Mouse (Mus musculus): ENCODE data around the gene Gm21818.
A peak's percentile ranks its signal among the peaks of the same experiment; 100 is the strongest.
"Not testable (repeated sequence)": the region's sequence is repeated elsewhere in the genome, so short reads cannot be mapped to it uniquely, and the experiment has no call there.

The Gm21818 gene

DNA sequence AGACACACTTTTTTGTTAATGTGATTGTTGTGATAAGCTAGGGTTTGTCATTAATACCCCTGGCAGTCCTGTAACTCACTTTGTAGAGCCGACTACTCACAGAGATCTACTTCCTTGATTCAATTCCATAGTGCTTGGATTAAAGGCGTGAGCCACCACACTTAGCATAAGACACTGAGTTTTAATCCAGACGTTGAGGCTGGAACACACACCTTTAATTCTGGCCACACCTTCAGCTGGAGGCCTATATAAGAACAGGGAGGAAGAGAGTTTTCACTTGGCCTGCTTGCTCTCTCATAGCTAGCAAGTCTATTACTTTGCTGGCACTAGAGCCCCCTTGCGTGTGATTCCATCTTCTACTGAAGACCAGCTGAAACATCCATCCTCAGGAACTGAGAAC is at the start of gene Gm21818:
Gm21818 (plus strand) TSS at position 301 of the 400 bp plus-strand sequence.
- not testable (repeated sequence) for H3K27me3 ChIP-seq (ENCODE audit: insufficient read depth, low read length); H3K4me3 ChIP-seq (replicated peaks; ENCODE audit: low read length); H3K36me3 ChIP-seq (ENCODE audit: insufficient read depth, low read length); H3K4me1 ChIP-seq (replicated peaks; ENCODE audit: low read depth, low read length); H3K9me3 ChIP-seq (ENCODE audit: low read length)

DNA sequence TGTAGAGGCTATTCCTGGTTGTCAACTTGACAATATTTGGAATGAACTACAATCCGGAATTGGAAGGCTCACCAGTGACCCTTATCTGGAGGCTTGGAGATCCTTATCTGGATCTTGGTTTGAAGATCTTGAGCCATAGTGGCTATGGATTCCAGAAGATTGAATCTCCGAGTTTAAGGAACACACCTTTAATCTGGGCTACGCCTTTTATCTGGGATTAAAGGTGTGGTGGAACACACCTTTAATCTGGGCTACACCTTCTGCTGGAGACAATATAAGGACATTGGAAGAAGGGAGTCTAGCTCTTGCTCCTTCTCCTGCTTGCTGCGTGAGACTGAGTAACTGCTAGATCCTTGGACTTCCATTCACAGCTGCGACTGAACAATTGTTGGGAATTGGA is 32.3 kb upstream of the Gm21818 start, which contains the start of gene Gm20767:
Gm20767 (plus strand) TSS at position 301 of the 400 bp plus-strand sequence.
- not testable (repeated sequence) for H3K9me3 ChIP-seq (ENCODE audit: low read length); H3K4me1 ChIP-seq (replicated peaks; ENCODE audit: low read depth, low read length); H3K4me3 ChIP-seq (replicated peaks; ENCODE audit: low read length); H3K27me3 ChIP-seq (ENCODE audit: insufficient read depth, low read length); H3K36me3 ChIP-seq (ENCODE audit: insufficient read depth, low read length)

- not testable (repeated sequence) for H3K9me3 ChIP-seq (ENCODE audit: low read length); H3K4me1 ChIP-seq (replicated peaks; ENCODE audit: low read depth, low read length); H3K27me3 ChIP-seq (ENCODE audit: insufficient read depth, low read length)
These were observed 29.9 kb upstream of the Gm21818 start for GRCm38 (mm10) chr13:120142348-120142747.

GRCm38 (mm10) chr13:120149660-120150407 is 22.4 kb upstream of the Gm21818 start:
- H3K9me3 ChIP-seq (ENCODE audit: low read length): not testable (repeated sequence)

More at GRCm38 (mm10) chr13:120142348-120142747, 29.9 kb upstream of the Gm21818 start:
- H3K4me3 ChIP-seq (replicated peaks; ENCODE audit: low read length); H3K36me3 ChIP-seq (ENCODE audit: insufficient read depth, low read length): not testable (repeated sequence)

GRCm38 (mm10) chr13:120150589-120150988 is 21.6 kb upstream of the Gm21818 start:
- not testable (repeated sequence) for H3K4me3 ChIP-seq (replicated peaks; ENCODE audit: low read length); H3K27me3 ChIP-seq (ENCODE audit: insufficient read depth, low read length); H3K9me3 ChIP-seq (ENCODE audit: low read length); H3K4me1 ChIP-seq (replicated peaks; ENCODE audit: low read depth, low read length); H3K36me3 ChIP-seq (ENCODE audit: insufficient read depth, low read length)

More at GRCm38 (mm10) chr13:120149660-120150407, 22.4 kb upstream of the Gm21818 start:
- H3K36me3 ChIP-seq (ENCODE audit: insufficient read depth, low read length); H3K4me3 ChIP-seq (replicated peaks; ENCODE audit: low read length); H3K27me3 ChIP-seq (ENCODE audit: insufficient read depth, low read length); H3K4me1 ChIP-seq (replicated peaks; ENCODE audit: low read depth, low read length): not testable (repeated sequence)

GRCm38 (mm10) chr13:120168301-120168700 is 3.9 kb upstream of the Gm21818 start:
- not testable (repeated sequence) for H3K4me3 ChIP-seq (replicated peaks; ENCODE audit: low read length); H3K4me1 ChIP-seq (replicated peaks; ENCODE audit: low read depth, low read length); H3K36me3 ChIP-seq (ENCODE audit: insufficient read depth, low read length); H3K9me3 ChIP-seq (ENCODE audit: low read length); H3K27me3 ChIP-seq (ENCODE audit: insufficient read depth, low read length)

DNA sequence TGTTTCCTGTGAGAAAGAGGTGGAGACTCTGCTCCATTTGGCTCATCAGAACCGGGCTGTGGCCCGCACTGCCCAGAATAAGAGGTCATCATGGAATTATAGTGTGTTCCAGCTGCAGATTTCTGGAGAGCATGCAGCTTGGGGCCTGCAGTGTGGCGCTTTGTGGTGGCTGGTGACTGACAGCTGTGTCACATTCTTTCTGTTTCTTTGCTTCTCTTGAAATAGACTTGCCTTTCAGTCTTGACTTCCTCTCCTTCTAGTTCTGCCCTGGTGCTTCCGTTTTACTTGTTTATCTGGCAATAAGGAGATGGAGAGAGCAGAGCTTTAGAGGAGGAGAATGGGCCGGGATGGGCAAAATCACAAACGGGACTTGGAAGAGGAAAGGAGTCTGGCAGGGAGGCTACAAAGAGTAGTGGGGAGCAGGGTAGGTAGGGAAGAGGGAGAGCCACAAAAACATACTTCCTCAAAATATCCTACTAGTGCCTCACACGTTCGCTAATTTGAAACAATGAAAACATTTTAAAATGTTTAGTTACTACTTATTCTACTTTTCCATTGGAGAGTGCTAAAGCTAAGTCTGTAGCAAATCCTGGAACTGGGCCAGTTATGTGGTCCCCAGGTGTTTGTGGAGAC is 24.1 kb downstream of the Gm21818 start:
- H3K4me1 ChIP-seq (replicated peaks; ENCODE audit: low read depth, low read length); H3K4me3 ChIP-seq (replicated peaks; ENCODE audit: low read length); H3K9me3 ChIP-seq (ENCODE audit: low read length); H3K27me3 ChIP-seq (ENCODE audit: insufficient read depth, low read length); H3K36me3 ChIP-seq (ENCODE audit: insufficient read depth, low read length): not testable (repeated sequence)

DNA sequence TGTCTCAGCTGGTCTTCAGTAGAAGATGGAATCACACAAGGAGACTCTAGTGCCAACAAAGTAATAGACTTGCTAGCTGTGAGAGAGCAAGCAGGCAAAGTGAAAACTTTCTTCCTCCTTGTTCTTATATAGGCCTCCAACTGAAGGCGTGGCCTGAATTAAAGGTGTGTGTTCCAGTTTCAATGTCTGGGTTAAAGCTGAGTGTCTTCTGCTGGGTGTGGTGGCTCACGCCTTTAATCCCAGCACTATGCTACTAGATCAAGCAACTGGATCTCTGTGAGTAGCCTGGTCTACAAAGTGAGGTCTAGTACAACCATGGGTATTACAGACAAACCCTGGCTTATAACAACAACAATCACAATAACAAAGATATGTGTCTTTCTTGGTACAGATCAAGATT is 43.6 kb downstream of the Gm21818 start, which contains the start of gene Gm21762:
Gm21762 (minus strand) TSS at position 101 of the 400 bp plus-strand sequence.
- H3K4me1 ChIP-seq (replicated peaks; ENCODE audit: low read depth, low read length); H3K36me3 ChIP-seq (ENCODE audit: insufficient read depth, low read length); H3K27me3 ChIP-seq (ENCODE audit: insufficient read depth, low read length); H3K9me3 ChIP-seq (ENCODE audit: low read length); H3K4me3 ChIP-seq (replicated peaks; ENCODE audit: low read length): not testable (repeated sequence)

DNA sequence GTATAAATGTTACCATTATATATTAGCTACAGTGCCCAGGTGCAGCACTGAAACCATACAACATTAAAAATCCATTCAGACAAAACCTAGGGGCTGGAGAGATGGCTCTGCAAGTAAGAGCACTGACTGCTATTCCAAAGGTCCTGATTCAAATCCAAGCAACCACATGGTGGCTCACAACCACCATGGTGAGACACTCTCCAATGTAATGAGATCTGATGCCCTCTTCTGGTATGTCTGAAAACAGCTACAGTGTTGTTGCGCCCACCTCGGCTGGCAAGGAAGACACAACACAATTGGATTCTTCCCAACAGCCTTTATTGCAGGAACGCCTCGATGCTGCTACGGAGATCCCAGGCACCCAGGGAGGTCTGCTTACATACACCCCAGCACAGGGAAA is 48.7 kb downstream of the Gm21818 start:
- H3K27me3 ChIP-seq (ENCODE audit: insufficient read depth, low read length); H3K4me3 ChIP-seq (replicated peaks; ENCODE audit: low read length); H3K9me3 ChIP-seq (ENCODE audit: low read length); H3K36me3 ChIP-seq (ENCODE audit: insufficient read depth, low read length); H3K4me1 ChIP-seq (replicated peaks; ENCODE audit: low read depth, low read length): not testable (repeated sequence)

- not testable (repeated sequence) for H3K27me3 ChIP-seq (ENCODE audit: insufficient read depth, low read length); H3K9me3 ChIP-seq (ENCODE audit: low read length); H3K4me1 ChIP-seq (replicated peaks; ENCODE audit: low read depth, low read length); H3K36me3 ChIP-seq (ENCODE audit: insufficient read depth, low read length)
- peak; percentile 23; the same call in 1 of the 2 replicates for TF ChIP-seq CTCF (conservative IDR thresholded peaks at IDR 0.05; ENCODE audit: low read length)
- H3K4me3 ChIP-seq (replicated peaks; ENCODE audit: low read length): 0 out of 2 replicates have a peak overlapping the region, but pooled peaks have one; percentile 35
These were observed 50.9 kb downstream of the Gm21818 start for GRCm38 (mm10) chr13:120223012-120223659.
